In genomic region chr10:83895741-83896150, GRCm38 (mm10) we compare ENCODE assay signal across 9 mouse cellular contexts.
DNase-seq lines count a peak whose midpoint lies in the region; ATAC-seq and TF ChIP-seq lines count a peak whose summit lies in the region.
"Had no signal": no experiment of that assay in that cellular context is flagged by ENCODE, and none has a peak within 500 bp of the region (broad histone marks: within the 10 kb centered on the region; RNA-seq: fewer than 3 reads in every experiment).

No protein-coding gene starts in this region.

- 73% methylated on average over 3 of the region's 3 CpGs for WGBS in hindbrain, embryonic 10.5 days
- WGBS in hindbrain, embryonic 12.5 days: 64% methylated on average over 3 of the region's 3 CpGs
- WGBS in limb, embryonic 14.5 days: 22% methylated on average over 3 of the region's 3 CpGs
- 53% methylated on average over 3 of the region's 3 CpGs for WGBS in liver, embryonic 12.5 days (ENCODE audit: insufficient replicate concordance)

- peaks cover 8% of the 10 kb centered on the region; the same call in 1 of the 2 replicates for H3K4me1 ChIP-seq in hindbrain, embryonic 10.5 days (replicated peaks)
- H3K4me1 ChIP-seq in hindbrain, embryonic 12.5 days: peaks cover 5% of the 10 kb centered on the region; the same call in 1 of the 2 replicates
- peaks cover 24% of the 10 kb centered on the region for H3K4me1 ChIP-seq in limb, embryonic 14.5 days (ENCODE audit: control insufficient read depth, insufficient read depth, low read length)
- no peaks in the 10 kb centered on the region for H3K4me1 ChIP-seq in liver, embryonic 12.5 days

- DNase-seq in hindbrain, embryonic 10.5 days (ENCODE audit: low spot score): peak; percentile 45
- peak; percentile 30 for DNase-seq in brain, adult 2 months (ENCODE audit: low read depth, low spot score)
- peak; percentile 74 to 81 for DNase-seq in heart, adult 18-20 months
- peak; percentile 69 for DNase-seq in limb, embryonic 14.5 days (ENCODE audit: low spot score)
- DNase-seq in layer of hippocampus, postnatal 10 days (ENCODE audit: low spot score in 2 of 2): no peak
- no peak for DNase-seq in kidney, adult 18-20 months

- no peak for ATAC-seq in hindbrain, embryonic 12.5 days (ENCODE audit: low FRiP score)
- peak; percentile 70; the same call in 1 of the 2 replicates for ATAC-seq in limb, embryonic 14.5 days (ENCODE audit: low FRiP score, low read depth)
- no peak for ATAC-seq in liver, embryonic 12.5 days

- H3K4me3 ChIP-seq in hindbrain, embryonic 10.5 days: no peak overlapping the region
- H3K4me3 ChIP-seq in hindbrain, embryonic 12.5 days: no peak overlapping the region
- no peak overlapping the region for H3K4me3 ChIP-seq in limb, embryonic 14.5 days (replicated peaks; ENCODE audit: low read length)
- H3K4me3 ChIP-seq in liver, embryonic 12.5 days: no peak overlapping the region

- TF ChIP-seq POLR2A in limb, embryonic 14.5 days (IDR thresholded peaks at IDR 0.05; ENCODE audit: borderline replicate concordance, extremely low read depth, insufficient read depth, insufficient read length): no peak

- no peaks in the 10 kb centered on the region for H3K36me3 ChIP-seq in hindbrain, embryonic 10.5 days
- no peaks in the 10 kb centered on the region for H3K36me3 ChIP-seq in hindbrain, embryonic 12.5 days
- no peaks in the 10 kb centered on the region for H3K36me3 ChIP-seq in limb, embryonic 14.5 days (ENCODE audit: control insufficient read depth, insufficient read depth, low read length)
- H3K36me3 ChIP-seq in liver, embryonic 12.5 days: no peaks in the 10 kb centered on the region

- H3K9me3 ChIP-seq in hindbrain, embryonic 10.5 days: no peaks in the 10 kb centered on the region
- no peaks in the 10 kb centered on the region for H3K9me3 ChIP-seq in hindbrain, embryonic 12.5 days (replicated peaks)
- H3K9me3 ChIP-seq in limb, embryonic 14.5 days (ENCODE audit: control insufficient read depth, low read length): no peaks in the 10 kb centered on the region
- H3K9me3 ChIP-seq in liver, embryonic 12.5 days (replicated peaks): no peaks in the 10 kb centered on the region

- no peak overlapping the region for H3K9ac ChIP-seq in hindbrain, embryonic 12.5 days
- H3K9ac ChIP-seq in limb, embryonic 14.5 days (ENCODE audit: low read depth, low read length, severe bottlenecking): no peak overlapping the region
- H3K9ac ChIP-seq in liver, embryonic 12.5 days: no peak overlapping the region

- H3K27ac ChIP-seq in hindbrain, embryonic 10.5 days: peak overlapping the region; percentile 13; the same call in 1 of the 2 replicates
- no peak overlapping the region; the same call in 1 of the 2 replicates for H3K27ac ChIP-seq in hindbrain, embryonic 12.5 days
- 0 out of 2 replicates have a peak overlapping the region, but pooled peaks have one; percentile 58 for H3K27ac ChIP-seq in limb, embryonic 14.5 days (replicated peaks; ENCODE audit: low read depth, low read length)
- no peak overlapping the region for H3K27ac ChIP-seq in liver, embryonic 12.5 days

- H3K27me3 ChIP-seq in hindbrain, embryonic 10.5 days (ENCODE audit: insufficient read depth, poor library complexity, severe bottlenecking): no peaks in the 10 kb centered on the region
- no peaks in the 10 kb centered on the region for H3K27me3 ChIP-seq in hindbrain, embryonic 12.5 days
- H3K27me3 ChIP-seq in limb, embryonic 14.5 days (ENCODE audit: control insufficient read depth, insufficient read depth, low read length): no peaks in the 10 kb centered on the region
- H3K27me3 ChIP-seq in liver, embryonic 12.5 days (replicated peaks): no peaks in the 10 kb centered on the region

- H3K4me2 ChIP-seq in hindbrain, embryonic 12.5 days (replicated peaks): no peak overlapping the region
- H3K4me2 ChIP-seq in limb, embryonic 14.5 days (replicated peaks; ENCODE audit: low read depth, low read length, severe bottlenecking): 0 out of 2 replicates have a peak overlapping the region, but pooled peaks have one; percentile 2
- H3K4me2 ChIP-seq in liver, embryonic 12.5 days: no peak overlapping the region
- H3K4me2 ChIP-seq: liver, embryonic 11.5 days had no signal

Comparison
In these comparisons a context has a peak if more than half of its experiments do, and no peak if none do; other contexts are left out.
1. H3K27ac ChIP-seq: peak in hindbrain, embryonic 10.5 days (single experiment) and limb, embryonic 14.5 days (single experiment); none in hindbrain, embryonic 12.5 days (single experiment) and liver, embryonic 12.5 days (single experiment).
2. DNase-seq: peak in hindbrain, embryonic 10.5 days (single experiment), brain, adult 2 months (single experiment), heart, adult 18-20 months (2 of 2) and limb, embryonic 14.5 days (single experiment); none in layer of hippocampus, postnatal 10 days (0 of 2) and kidney, adult 18-20 months (single experiment).